Mouse (Mus musculus): Measurements from ENCODE around the gene Psip1. TPM values are rescaled to one million over a fixed set of nuclear protein-coding genes. Genes with fewer than 3 reads are reported as not detected.

Psip1 gene
- polyA plus RNA-seq, 1 experiment: 14.1 TPM

- no peak for TF ChIP-seq CTCF (IDR thresholded peaks at IDR 0.05; ENCODE audit: extremely low read depth, insufficient read length, insufficient replicate concordance, low read depth, low read length)
- TF ChIP-seq POLR2A (IDR thresholded peaks at IDR 0.05; ENCODE audit: low read depth, low read length): no peak
- Histone ChIP-seq H3K27ac (ENCODE audit: insufficient read depth, low read depth, low read length) (no peak overlapping the region), H3K36me3 (ENCODE audit: control insufficient read depth, insufficient read depth, low read length) (no peaks in the 10 kb centered on the region), H3K4me1 (ENCODE audit: control insufficient read depth, insufficient read depth, insufficient read length, low read length) (no peaks in the 10 kb centered on the region), H3K4me3 (ENCODE audit: low read depth, low read length) (no peak overlapping the region), H3K27me3 (ENCODE audit: control insufficient read depth, insufficient read depth, low read length) (no peaks in the 10 kb centered on the region)
- WGBS: 87% methylated on average over 6 of the region's 6 CpGs
Measured at GRCm38 (mm10) chr4:83407688-83408087, 78.6 kb downstream of the Psip1 start.

Other genes with a start within 250 kb of the Psip1 start
- 1.4 and 1.9 TPM in 2 replicates for gene Ttc39b, start 162.2 kb downstream of the Psip1 start, polyA plus RNA-seq (2012; rRNA removed)
- 5.6 and 11.3 TPM in 2 replicates for gene Snapc3, start 68.7 kb downstream of the Psip1 start, polyA plus RNA-seq (2012; rRNA removed)
- 0.22 and 0.27 TPM in 2 replicates for gene Ccdc171, start 39.1 kb upstream of the Psip1 start, polyA plus RNA-seq (2012; rRNA removed)

All from small intestine, adult 2 months (tissue).